Mouse (Mus musculus) adrenal gland, adult 18-20 months (tissue): ENCODE results near the gene Vps53. TPM values are rescaled to one million over a fixed set of nuclear protein-coding genes. Genes with fewer than 3 reads are reported as not detected.

Experiments used
- DNase-seq, 2 experiments: peaks; one replicate each; pipeline ENCODE4 v3.0.0; 2021 to 2022; ENCODE audit warnings: low spot score in 2 of 2
- total RNA-seq, 2 experiments: library from RNA; stranded (reverse); gene quantifications; 1 replicate in 1 of 2; 2 replicates in 1 of 2; pipeline ENCODE4 v1.2.3; 2021

The Vps53 gene
- total RNA-seq, 2 experiments from 2014 or later, result 44.7 to 49.4 TPM

GRCm38 (mm10) chr11:76170207-76170606, 9.2 kb downstream of the Vps53 start:
- no peak for DNase-seq

- no peak for DNase-seq
These were observed 10.5 kb downstream of the Vps53 start for GRCm38 (mm10) chr11:76168976-76169375.

- peak; percentile 73 to 84 for DNase-seq
These were observed 12.2 kb downstream of the Vps53 start for GRCm38 (mm10) chr11:76167079-76167765.

- DNase-seq, result peak in 1 of 2 experiments; percentile 17
These were observed 12.8 kb downstream of the Vps53 start for GRCm38 (mm10) chr11:76166657-76167056.

GRCm38 (mm10) chr11:76160251-76160650, 19.2 kb downstream of the Vps53 start:
- no peak for DNase-seq

GRCm38 (mm10) chr11:76158375-76158774, 21.1 kb downstream of the Vps53 start:
- DNase-seq, result no peak

- no peak for DNase-seq
These were observed 24.6 kb downstream of the Vps53 start for GRCm38 (mm10) chr11:76154861-76155260.

- DNase-seq, result no peak
These were observed 25.2 kb downstream of the Vps53 start for GRCm38 (mm10) chr11:76154200-76154599.

GRCm38 (mm10) chr11:76153236-76153951, 26.1 kb downstream of the Vps53 start:
- no peak for DNase-seq

- DNase-seq, result no peak
These were observed 28.5 kb downstream of the Vps53 start for GRCm38 (mm10) chr11:76150980-76151379.

GRCm38 (mm10) chr11:76148055-76149008, 31.1 kb downstream of the Vps53 start:
- DNase-seq, result no peak

- DNase-seq, result no peak
These were observed 33.0 kb downstream of the Vps53 start for GRCm38 (mm10) chr11:76146187-76147010.

GRCm38 (mm10) chr11:76145169-76145568, 34.3 kb downstream of the Vps53 start:
- no peak for DNase-seq

- no peak for DNase-seq
These were observed 35.1 kb downstream of the Vps53 start for GRCm38 (mm10) chr11:76144386-76144785.

GRCm38 (mm10) chr11:76137996-76138395, 41.5 kb downstream of the Vps53 start:
- DNase-seq, result no peak

- peak in 1 of 2 experiments; percentile 13 for DNase-seq
These were observed 43.6 kb downstream of the Vps53 start for GRCm38 (mm10) chr11:76135641-76136437.

GRCm38 (mm10) chr11:76130859-76131258, 48.6 kb downstream of the Vps53 start:
- DNase-seq, result no peak

GRCm38 (mm10) chr11:76125386-76125785, 54.1 kb downstream of the Vps53 start:
- DNase-seq, result no peak

GRCm38 (mm10) chr11:76123517-76123916, 55.9 kb downstream of the Vps53 start:
- DNase-seq, result no peak

GRCm38 (mm10) chr11:76122571-76122970, 56.9 kb downstream of the Vps53 start:
- DNase-seq, result no peak
